Comparison of ENCODE assay signal across 23 mouse cellular contexts in the genomic region with DNA sequence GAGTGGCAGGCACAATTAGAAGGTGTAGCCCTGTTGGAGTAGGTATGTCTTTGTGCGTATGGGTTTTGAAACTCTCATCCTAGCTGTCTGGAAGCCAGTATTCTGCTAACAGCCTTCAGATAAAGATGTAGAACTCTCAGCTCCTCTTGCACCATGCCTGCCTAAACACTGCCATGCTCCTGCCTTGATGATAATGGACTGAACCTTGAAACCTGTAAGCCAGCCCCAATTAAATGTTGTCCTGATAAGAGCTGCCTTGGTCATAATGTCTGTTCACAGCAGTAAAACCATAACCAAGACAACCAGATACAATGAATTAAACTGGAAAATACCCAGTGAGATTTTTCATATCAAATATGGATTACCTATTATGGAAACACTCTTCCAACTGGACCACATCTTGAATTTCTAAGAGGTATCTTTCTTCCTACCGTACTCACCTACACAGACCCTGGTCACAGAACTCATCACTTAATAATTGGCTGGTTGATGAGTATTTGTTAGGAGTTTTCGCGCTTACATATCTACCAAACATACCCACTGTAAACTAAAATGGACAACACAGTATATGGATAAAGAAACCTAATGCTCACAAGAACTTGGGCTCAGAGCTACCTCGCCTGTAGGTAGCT.
"Had no signal": no experiment of that assay in that cellular context is flagged by ENCODE, and none has a peak within 500 bp of the region (broad histone marks: within the 10 kb centered on the region; RNA-seq: fewer than 3 reads in every experiment).

No protein-coding gene starts in this region.

- ATAC-seq: liver, postnatal 0 days; lung, postnatal 0 days; midbrain, embryonic 16.5 days had no signal

- H3K4me2 ChIP-seq: liver, embryonic 15.5 days; lung, embryonic 15.5 days; neural tube, embryonic 13.5 days; neural tube, embryonic 15.5 days; stomach, embryonic 15.5 days had no signal

- H3K4me1 ChIP-seq: liver, embryonic 15.5 days; lung, embryonic 15.5 days; midbrain, embryonic 10.5 days; neural tube, embryonic 13.5 days; neural tube, embryonic 15.5 days; stomach, embryonic 15.5 days had no signal

- H3K9me3 ChIP-seq: liver, embryonic 15.5 days; lung, embryonic 15.5 days; midbrain, embryonic 10.5 days; neural tube, embryonic 15.5 days; stomach, embryonic 15.5 days had no signal

- H3K4me3 ChIP-seq: liver, embryonic 15.5 days; lung, embryonic 15.5 days; midbrain, embryonic 10.5 days; myocyte; neural tube, embryonic 13.5 days; neural tube, embryonic 15.5 days; stomach, embryonic 15.5 days had no signal

- H3K9ac ChIP-seq: liver, embryonic 15.5 days; liver, postnatal 0 days; lung, embryonic 15.5 days; neural tube, embryonic 13.5 days; neural tube, embryonic 15.5 days; stomach, embryonic 15.5 days had no signal

- DNase-seq: liver, postnatal 0 days; lung, adult 2 months; lung, postnatal 14 days; lung, postnatal 36 days; midbrain, embryonic 14.5 days; retina, postnatal 1 day; right cerebral cortex, adult 18-20 months; right cerebral cortex, postnatal 25 days; right cerebral cortex, postnatal 4 days; thymus, adult 2 months; thymus, postnatal 25 days; thymus, postnatal 4 days had no signal

- H3K27me3 ChIP-seq: liver, embryonic 15.5 days; lung, embryonic 15.5 days; neural tube, embryonic 13.5 days; neural tube, embryonic 15.5 days; stomach, embryonic 15.5 days had no signal

- H3K27ac ChIP-seq: liver, embryonic 15.5 days; lung, embryonic 15.5 days; macrophage; midbrain, embryonic 10.5 days; neural tube, embryonic 13.5 days; neural tube, embryonic 15.5 days; stomach, embryonic 15.5 days; stomach, postnatal 0 days had no signal
